Mouse (Mus musculus): Measurements from ENCODE around the gene Grap2.

Grap2 gene

DNA sequence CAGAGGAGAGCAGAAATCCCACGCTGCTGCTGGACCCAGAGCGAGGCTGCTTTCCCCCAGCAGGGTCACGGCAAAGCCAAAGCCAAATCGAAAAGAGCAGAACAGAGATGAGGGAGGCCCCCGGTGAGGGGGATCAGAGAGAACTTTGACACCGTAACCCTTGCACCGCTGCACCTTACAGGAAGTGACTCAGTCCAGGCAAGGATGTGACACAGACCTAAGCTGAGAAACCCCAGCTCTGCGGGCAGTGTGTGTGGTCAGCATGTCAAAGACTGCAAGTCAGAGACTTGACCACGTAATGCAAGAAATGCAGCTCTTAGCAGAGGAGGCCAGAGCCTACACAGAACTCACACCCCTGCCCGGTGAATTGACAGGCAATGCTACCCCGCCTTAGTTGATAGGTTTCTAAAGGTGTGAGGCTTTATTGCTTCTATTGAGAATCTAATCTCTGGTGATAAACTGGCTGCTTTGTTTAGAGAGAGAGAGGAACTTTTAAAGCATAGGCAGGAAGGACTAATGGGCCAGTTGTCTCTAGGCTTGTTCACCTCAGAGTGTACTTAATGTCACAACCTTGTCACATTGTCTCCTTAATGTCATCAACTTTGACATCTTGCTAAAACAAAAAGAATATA lies 66.8 kb downstream of the Grap2 start:
- DNase-seq, result no peak

DNA sequence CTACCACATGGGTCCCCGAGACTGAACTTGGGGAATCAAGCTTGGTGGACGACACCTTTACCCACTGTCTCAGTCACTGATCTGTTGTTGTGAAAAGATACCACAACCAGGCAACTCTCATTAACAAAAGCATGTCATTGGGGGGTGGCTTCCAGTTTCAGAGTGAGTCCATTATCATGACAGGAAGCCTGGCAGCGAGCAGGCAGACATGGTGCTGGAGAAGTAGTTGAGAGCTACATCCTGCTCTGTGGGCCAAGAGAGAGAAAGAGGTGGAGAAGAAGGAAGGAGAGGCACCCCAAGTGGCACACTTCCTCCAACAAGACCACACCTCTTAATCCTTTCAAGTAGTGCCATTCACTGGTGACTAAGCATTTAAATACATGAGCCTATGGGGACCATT lies 67.5 kb downstream of the Grap2 start:
- DNase-seq, result no peak

GRCm38 (mm10) chr15:80641702-80642435 lies 69.5 kb downstream of the Grap2 start:
- DNase-seq, result no peak

- no peak for DNase-seq
These were observed 72.8 kb downstream of the Grap2 start for GRCm38 (mm10) chr15:80645006-80645797.

DNA sequence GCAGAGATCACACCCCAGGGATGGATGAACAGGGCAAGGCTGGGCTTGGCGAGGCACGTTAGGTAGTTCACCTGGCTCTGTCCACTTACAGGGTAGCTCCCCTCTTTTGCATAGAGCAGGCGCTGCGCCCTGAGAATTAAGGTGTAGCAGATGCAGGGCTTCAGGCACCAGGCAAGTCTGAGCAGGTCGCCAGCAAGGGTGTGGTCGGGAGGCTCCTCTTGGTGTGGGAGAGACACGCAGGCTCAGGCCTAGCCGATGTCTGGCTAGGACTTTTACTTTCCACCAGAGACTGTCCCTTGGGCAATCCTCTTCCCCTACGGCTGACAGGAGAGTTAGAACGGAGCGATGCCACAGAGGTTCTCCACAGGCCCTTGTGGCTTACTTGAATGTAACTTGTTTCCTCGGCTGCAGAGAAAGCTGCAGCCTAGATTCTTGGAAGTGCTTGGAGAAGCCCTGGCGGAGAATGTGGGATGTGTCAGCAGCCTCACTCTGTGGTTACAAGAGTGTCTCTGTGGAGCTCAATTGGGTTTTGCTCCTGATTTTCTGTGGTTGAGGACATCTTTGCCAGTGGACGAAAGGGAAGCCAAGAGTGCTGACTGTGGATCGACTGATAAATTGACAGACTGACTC lies 76.7 kb downstream of the Grap2 start:
- DNase-seq, result no peak

DNA sequence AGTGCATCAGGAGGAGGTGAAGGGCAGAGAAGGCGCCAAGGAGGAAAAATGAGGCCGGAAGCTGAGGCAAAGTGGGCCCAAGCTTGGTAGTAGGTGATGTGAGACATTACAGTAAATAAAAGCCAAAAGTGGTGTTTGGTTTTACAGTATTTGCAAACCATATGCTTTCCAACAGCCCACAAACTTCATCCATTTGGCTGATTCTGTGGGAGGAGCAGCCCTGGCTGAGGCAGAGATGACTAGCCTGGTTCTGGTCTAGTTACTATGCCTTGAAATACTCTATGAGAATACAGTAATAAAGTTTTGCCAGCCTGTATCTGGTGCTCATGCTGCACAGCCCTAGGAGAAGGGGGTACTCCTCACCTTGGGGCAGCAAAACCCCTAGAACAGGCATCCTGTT lies 78.0 kb downstream of the Grap2 start:
- no peak for DNase-seq

GRCm38 (mm10) chr15:80653865-80654264 lies 81.5 kb downstream of the Grap2 start:
- DNase-seq, result no peak

DNA sequence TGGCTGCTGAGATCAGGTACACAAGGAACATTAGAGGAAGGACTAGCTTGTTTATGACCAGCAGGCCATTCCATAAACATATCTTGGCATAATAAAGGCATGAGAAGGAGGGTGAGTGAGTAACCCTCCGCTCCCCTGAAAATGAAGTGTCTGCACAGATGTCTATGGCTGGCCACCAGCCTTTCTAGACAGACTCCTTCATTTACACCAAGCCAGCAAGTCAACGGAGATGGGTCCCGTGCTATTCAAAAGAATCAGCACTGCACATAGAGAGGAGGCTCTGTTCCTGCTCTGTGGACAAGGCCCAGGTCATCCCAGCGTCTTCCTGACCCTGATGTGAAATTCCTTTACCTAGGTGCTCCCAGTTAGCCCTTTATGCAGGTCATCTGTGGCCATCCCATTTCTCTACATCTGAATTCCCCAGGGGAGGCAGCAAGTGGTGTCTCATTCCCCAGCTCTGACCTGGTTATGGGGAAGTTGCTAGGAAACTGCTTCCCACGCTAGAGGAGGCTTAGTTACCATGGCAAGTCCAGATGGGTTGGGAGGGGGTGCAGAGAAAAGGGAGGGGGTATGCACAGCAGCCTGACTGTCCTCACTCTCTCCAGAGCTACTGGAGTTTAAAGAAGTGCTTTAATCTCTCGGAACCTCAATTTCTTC lies 86.5 kb downstream of the Grap2 start:
- no peak for DNase-seq

GRCm38 (mm10) chr15:80660963-80661362 lies 88.6 kb downstream of the Grap2 start:
- no peak for DNase-seq

GRCm38 (mm10) chr15:80664444-80664843 lies 92.0 kb downstream of the Grap2 start:
- DNase-seq, result no peak

DNA sequence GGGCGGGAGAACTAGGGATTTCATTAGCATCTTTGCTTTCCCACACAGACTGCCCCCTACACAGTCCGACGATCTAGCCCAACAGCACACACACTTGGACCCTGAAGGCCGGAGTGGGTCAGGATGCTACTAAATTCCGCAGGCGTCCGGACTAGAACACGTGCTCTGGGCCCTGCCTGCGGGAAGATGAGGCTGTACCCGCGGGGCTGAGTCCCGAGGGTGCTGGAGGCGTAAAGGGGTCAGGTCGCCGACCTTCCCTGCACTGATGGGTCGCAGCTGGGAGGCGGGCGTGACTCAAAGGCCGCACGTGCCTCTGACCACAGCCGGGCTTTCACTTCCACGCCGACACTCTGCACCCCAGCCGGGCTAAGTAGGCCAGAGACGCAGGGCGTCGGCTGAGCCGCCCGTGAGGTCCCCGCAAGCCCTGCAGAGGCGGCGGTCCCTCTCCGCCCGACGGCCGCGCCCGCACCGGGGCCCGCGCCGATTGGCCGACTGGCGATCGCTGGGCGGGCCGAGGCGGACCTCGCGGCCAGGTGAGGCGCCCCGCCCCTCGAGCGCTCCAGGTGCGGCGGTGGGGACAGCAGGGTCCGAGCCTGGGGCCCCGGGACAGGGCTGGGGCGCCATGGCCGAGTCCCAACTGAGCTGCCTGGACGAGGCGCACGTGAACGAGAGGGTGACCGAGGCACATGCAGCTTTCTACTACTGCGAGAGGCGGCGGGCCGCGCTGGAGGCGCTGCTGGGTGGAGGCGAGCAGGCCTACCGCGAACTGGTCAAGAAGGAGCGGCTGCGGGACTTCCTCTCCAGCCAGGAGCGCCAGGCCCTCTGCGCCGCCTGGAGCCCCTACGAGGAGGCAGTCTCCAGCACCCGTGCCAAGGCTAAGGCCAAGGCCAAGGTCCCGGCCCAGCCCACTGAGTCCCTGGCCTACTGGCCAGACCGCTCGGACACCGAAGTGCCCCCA lies 99.2 kb downstream of the Grap2 start, which contains the start of gene Fam83f:
Fam83f (plus strand) TSS at position 553 of the 958 bp plus-strand sequence.
- peak in 1 of 2 experiments; percentile 16 for DNase-seq

- DNase-seq, result no peak
These were observed 100.4 kb downstream of the Grap2 start for GRCm38 (mm10) chr15:80672810-80673209.

DNA sequence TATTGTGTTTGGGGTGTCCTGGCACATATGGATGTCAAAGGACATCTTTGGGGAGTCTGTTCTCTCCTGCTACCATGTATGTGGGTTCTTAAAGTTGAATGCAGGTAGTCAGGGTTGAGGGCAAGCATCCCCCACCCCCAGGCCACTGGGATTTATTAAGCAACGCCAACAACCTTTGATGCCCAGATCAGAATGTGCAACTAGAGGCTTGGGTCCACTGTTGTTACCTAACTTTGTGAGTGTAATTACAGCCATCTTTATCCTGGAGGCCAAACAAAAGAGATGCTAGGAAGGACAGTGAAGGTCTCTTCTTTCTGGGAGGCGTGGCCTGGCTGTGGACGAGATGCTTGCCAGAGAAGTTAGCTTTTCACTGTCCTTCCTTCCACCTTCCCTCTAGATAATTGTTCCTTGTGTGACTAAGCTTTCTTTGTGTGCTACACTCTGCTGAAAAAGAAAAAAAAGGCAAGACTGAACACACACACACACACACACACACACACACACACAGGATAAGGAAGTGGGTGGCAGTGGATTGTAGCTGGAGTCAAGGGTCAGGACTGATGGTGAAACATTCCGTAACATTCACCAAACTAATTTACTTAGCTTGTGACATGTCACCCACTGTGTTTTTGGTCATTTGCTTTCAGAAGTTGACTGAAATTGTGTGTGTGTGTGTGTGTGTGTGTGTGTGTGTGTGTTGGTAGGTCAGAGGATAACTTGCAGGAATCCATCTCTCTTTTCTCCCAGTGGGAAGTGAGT lies 101.1 kb downstream of the Grap2 start:
- DNase-seq, result no peak

- DNase-seq, result no peak
These were observed 102.3 kb downstream of the Grap2 start for GRCm38 (mm10) chr15:80674700-80675099.

DNA sequence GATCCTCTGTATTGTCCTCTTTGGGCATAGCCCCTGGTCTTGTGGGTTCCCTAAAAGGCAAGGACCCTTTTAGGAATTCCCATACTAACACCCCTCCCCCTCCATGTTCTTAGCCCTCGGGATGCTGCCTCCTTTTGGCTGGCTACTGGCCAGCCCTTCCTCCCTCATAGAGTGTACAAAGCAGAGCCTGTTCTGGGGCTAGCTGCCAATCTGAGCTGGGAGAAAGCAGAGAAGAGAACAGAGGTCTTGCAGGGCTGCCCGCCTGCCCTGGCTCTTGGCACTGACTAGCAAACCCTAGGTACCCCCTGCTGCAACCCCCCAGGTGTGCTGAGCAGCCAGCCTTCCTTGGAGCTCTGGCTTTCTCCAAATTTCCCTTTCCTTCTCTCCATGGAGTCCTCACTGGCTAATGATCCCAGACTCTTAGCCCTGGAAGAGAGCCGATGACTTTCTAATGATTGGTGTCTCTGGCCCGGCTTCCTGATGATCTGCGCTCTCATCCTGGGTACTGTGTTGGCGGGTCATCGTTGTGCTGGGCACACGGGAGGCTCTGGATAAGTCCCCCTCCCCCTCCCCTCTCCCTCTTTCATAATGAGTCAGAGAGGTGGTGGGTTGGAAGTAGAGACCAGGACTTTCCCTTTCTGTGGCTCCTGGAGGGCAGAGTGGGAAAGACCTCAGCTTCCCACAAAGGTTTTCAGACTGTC lies 107.3 kb downstream of the Grap2 start:
- peak; percentile 40 to 41 for DNase-seq

DNA sequence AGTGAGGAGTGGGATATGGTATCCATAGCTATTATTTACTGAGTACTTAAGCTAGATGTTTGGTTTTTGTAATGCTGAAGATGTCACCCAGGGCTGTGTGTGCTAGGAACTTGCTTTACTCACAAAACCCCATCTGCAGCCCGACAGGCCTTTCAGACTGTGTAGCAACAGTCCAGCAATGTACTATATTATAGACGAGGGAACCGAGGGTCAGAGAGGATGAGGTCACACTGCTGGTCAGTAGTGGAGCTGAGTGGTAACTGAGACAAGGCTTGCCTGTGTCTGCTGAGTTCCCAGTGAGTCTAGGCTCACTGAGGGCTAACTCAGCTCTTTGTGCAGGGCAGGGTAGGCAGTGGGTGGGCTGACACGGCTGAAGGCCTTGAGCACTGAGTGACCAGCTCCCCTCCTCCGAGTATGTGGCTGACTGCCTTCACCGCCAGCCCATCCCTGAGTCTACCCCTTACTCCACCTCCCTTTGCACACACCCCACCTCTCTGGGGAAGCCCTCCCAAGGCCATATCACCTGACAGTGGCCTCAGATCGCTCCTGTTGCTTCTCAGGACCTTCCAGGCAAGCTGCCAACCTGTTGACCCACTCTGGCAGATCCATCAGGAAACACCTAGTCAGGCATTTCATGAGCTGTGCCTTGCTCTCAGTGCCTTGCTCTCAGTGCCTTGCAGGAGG lies 108.1 kb downstream of the Grap2 start:
- no peak for DNase-seq

DNA sequence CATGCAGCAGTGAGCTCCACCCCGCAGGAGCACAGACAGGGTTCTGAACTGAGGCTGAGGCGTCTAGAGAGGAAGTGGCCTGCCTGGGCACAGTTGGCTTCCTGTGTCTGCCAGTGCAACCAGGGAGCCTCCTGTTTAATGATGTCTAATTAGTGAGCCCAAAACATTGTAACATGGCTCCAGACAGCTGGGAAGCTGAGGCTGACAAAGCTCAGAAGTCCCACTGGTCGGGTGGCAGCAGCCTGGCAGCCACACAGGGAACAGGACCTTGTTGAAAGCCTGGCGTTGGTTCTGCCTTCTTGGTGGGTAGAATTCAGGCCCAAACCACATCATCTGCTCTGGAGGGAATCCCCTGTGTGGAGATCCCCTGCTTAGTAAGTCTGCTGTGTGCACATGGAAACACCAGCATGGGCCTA lies 109.1 kb downstream of the Grap2 start:
- DNase-seq, result no peak

DNA sequence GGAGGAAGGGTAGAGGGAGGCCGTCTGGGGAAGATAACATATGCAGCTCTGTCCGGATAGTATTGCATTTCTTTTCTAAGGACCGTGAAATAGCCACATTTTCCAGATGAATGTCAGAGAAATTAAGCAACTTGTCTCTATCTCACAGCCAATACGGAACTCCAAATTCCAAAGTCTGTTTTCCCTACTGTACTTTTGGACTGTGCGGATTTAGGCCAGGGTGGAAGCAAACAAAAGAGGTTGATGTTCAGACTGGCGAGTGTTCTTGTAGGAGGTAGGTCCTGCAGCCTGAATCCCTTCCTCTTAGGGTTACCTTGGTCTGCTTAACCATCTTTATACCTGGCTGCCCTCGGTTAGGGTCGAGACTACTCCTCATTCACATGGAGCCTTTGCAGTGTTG lies 109.9 kb downstream of the Grap2 start:
- DNase-seq, result no peak

DNA sequence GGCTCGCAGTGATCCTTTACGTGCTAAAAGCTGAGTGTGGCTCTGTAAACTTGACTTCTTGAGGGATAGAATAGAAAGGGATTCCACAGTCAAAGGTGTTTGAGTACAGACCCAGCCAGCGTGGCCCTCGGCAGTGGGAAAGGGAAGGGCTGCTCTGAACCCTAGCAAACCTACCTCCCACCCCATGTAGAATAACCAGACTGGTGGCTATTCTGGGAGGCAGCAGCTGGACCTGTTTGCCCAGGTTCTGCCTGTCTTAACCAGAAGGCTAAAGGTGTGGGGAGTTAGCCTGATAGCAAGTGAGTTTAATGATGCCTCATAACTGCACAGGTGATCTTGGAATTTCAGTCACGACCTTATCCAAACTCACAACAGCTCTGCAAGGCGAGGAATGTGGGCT lies 110.8 kb downstream of the Grap2 start:
- DNase-seq, result no peak
